Mouse (Mus musculus) hindbrain, postnatal 0 days (tissue): ENCODE measurements at regions not wholly inside any gene's neighbourhood (a gene's known extent, or its start where the extent isn't known, plus 50 kb on each side); places are given as distances from the start of the nearest gene placed in this dataset.
A peak's percentile ranks its signal among the peaks of the same experiment; 100 is the strongest.

Source experiments
- ATAC-seq: fragments of 200-750 bp; cut with Nextera tagmentation; 2 replicates; pipeline ENCODE4 v1.8.0; 2017; ENCODE audit warnings: mild to moderate bottlenecking, moderate TSS enrichment, moderate library complexity
- DNase-seq: peaks from one replicate; pipeline ENCODE4 v3.0.0-alpha.2; 2015; ENCODE audit warnings: low spot score
- H3K27ac ChIP-seq: fragments of 300-500 bp; sonication (generic); 2 replicates; pipeline ENCODE4 v1.5.1; 2014; ENCODE audit warnings: mild to moderate bottlenecking
- H3K27me3 ChIP-seq: fragments of 300-500 bp; sonication (generic); 2 replicates; pipeline ENCODE4 v1.6.1; 2014; ENCODE audit warnings: low read length, mixed read lengths; ENCODE audit not compliant: insufficient read depth
- H3K36me3 ChIP-seq: fragments of 300-500 bp; sonication (generic); 2 replicates; pipeline ENCODE4 v1.6.1; 2014; ENCODE audit warnings: low read length, mixed read lengths; ENCODE audit not compliant: insufficient read depth
- H3K4me1 ChIP-seq: fragments of 300-500 bp; sonication (generic); 2 replicates; pipeline ENCODE4 v1.6.1; 2014; ENCODE audit warnings: antibody characterized with exemption, low read length, mixed read lengths; ENCODE audit not compliant: insufficient read depth
- H3K4me2 ChIP-seq: fragments of 300-500 bp; sonication (generic); 2 replicates; pipeline ENCODE4 v1.6.1; 2014; ENCODE audit warnings: low read depth, mild to moderate bottlenecking, low read length, moderate library complexity, mixed read lengths
- H3K4me3 ChIP-seq: fragments of 300-500 bp; sonication (generic); 2 replicates; pipeline ENCODE4 v1.5.1; 2014; ENCODE audit warnings: low read length
- H3K9ac ChIP-seq: fragments of 300-500 bp; sonication (generic); replicated peaks from 2 replicates; pipeline ENCODE4 v1.6.1; 2014; ENCODE audit warnings: mild to moderate bottlenecking, low read length, moderate library complexity, mixed read lengths
- H3K9me3 ChIP-seq: fragments of 300-500 bp; sonication (generic); 2 replicates; pipeline ENCODE4 v1.6.1; 2016; ENCODE audit warnings: low read length, mixed read lengths
- CTCF ChIP-seq: IDR thresholded peaks from 2 replicates; pipeline ENCODE4 v1.5.1; 2016; ENCODE audit warnings: antibody characterized with exemption, control low read depth, low read depth
- WGBS: fragments of 180-500 bp; shearing (Covaris S2); extraction: QIAGEN DNeasy Blood & Tissue Kit; methylation state at CpG from one replicate; pipeline ENCODE4 v1.1.7; 2014; 5-methylcytosine and 5-hydroxymethylcytosine counted together

GRCm38 (mm10) chr10:37691939-37692338, 553.2 kb upstream of the Marcks start:
- no peak for TF ChIP-seq CTCF
- H3K9me3 ChIP-seq = no peaks in the 10 kb centered on the region
- H3K4me3 ChIP-seq = no peak overlapping the region
- DNase-seq (peak; percentile 75), ATAC-seq (peak; percentile 74; the same call in 1 of the 2 replicates)
- H3K4me1 ChIP-seq = peaks cover 8% of the 10 kb centered on the region; the same call in 1 of the 2 replicates
- H3K27ac ChIP-seq = peak overlapping the region; percentile 68; the same call in 1 of the 2 replicates
- WGBS = 10% methylated on average over 2 of the region's 2 CpGs
- H3K27me3 ChIP-seq = no peaks in the 10 kb centered on the region
- no peaks in the 10 kb centered on the region for H3K36me3 ChIP-seq
- no peak overlapping the region for H3K4me2 ChIP-seq
- no peak overlapping the region for H3K9ac ChIP-seq

- H3K4me1 ChIP-seq = 0 out of 2 replicates have a peak, but pooled peaks cover 3% of the 10 kb centered on the region
- no peak overlapping the region for H3K9ac ChIP-seq
- no peak for TF ChIP-seq CTCF
- no peaks in the 10 kb centered on the region for H3K27me3 ChIP-seq
- H3K9me3 ChIP-seq = no peaks in the 10 kb centered on the region
- no peak overlapping the region for H3K4me3 ChIP-seq
- DNase-seq (peak; percentile 35), ATAC-seq (no peak)
- no peak overlapping the region for H3K4me2 ChIP-seq
- no peaks in the 10 kb centered on the region for H3K36me3 ChIP-seq
- no peak overlapping the region for H3K27ac ChIP-seq
Observed at GRCm38 (mm10) chr10:37683101-37683500, 544.4 kb upstream of the Marcks start.

GRCm38 (mm10) chr10:37680601-37681000, 541.9 kb upstream of the Marcks start:
- Histone ChIP-seq H3K27me3 (no peaks in the 10 kb centered on the region), H3K9me3 (no peaks in the 10 kb centered on the region), H3K4me3 (no peak overlapping the region), H3K4me1 (0 out of 2 replicates have a peak, but pooled peaks cover 3% of the 10 kb centered on the region), H3K9ac (no peak overlapping the region), H3K4me2 (no peak overlapping the region), H3K36me3 (no peaks in the 10 kb centered on the region), H3K27ac (no peak overlapping the region)
- ATAC-seq = no peak
- no peak for TF ChIP-seq CTCF
- DNase-seq = no peak

- TF ChIP-seq CTCF = no peak
- Histone ChIP-seq H3K4me1 (no peaks in the 10 kb centered on the region), H3K27ac (no peak overlapping the region), H3K9ac (no peak overlapping the region), H3K27me3 (no peaks in the 10 kb centered on the region), H3K4me2 (no peak overlapping the region), H3K36me3 (no peaks in the 10 kb centered on the region), H3K9me3 (no peaks in the 10 kb centered on the region), H3K4me3 (no peak overlapping the region)
- no peak for DNase-seq
- 90% methylated on average over 1 of the region's 1 CpGs for WGBS
- ATAC-seq = no peak
Observed at GRCm38 (mm10) chr10:37677826-37678225, 539.1 kb upstream of the Marcks start.

GRCm38 (mm10) chr10:37668827-37669226, 530.1 kb upstream of the Marcks start:
- Histone ChIP-seq H3K27me3 (no peaks in the 10 kb centered on the region), H3K4me3 (no peak overlapping the region), H3K36me3 (no peaks in the 10 kb centered on the region), H3K4me1 (no peaks in the 10 kb centered on the region), H3K4me2 (no peak overlapping the region), H3K27ac (no peak overlapping the region), H3K9me3 (no peaks in the 10 kb centered on the region), H3K9ac (no peak overlapping the region)
- DNase-seq (peak; percentile 39), ATAC-seq (no peak)
- WGBS = 22% methylated on average over 2 of the region's 2 CpGs
- no peak for TF ChIP-seq CTCF

- WGBS = 24% methylated on average over 7 of the region's 7 CpGs
- ATAC-seq (no peak), DNase-seq (no peak)
- Histone ChIP-seq H3K4me2 (no peak overlapping the region), H3K36me3 (no peaks in the 10 kb centered on the region), H3K4me1 (no peaks in the 10 kb centered on the region), H3K27ac (no peak overlapping the region), H3K4me3 (no peak overlapping the region), H3K27me3 (no peaks in the 10 kb centered on the region), H3K9ac (no peak overlapping the region), H3K9me3 (no peaks in the 10 kb centered on the region)
- TF ChIP-seq CTCF = no peak
Observed at GRCm38 (mm10) chr10:37667031-37667745, 528.5 kb upstream of the Marcks start.

- DNase-seq (no peak), ATAC-seq (no peak)
Observed at GRCm38 (mm10) chr10:37666535-37666934, 527.8 kb upstream of the Marcks start.

More at GRCm38 (mm10) chr10:37666535-37666934, 527.8 kb upstream of the Marcks start:
- TF ChIP-seq CTCF = no peak
- Histone ChIP-seq H3K9me3 (no peaks in the 10 kb centered on the region), H3K27me3 (no peaks in the 10 kb centered on the region), H3K27ac (no peak overlapping the region), H3K9ac (no peak overlapping the region), H3K4me3 (no peak overlapping the region), H3K4me2 (no peak overlapping the region), H3K4me1 (no peaks in the 10 kb centered on the region), H3K36me3 (no peaks in the 10 kb centered on the region)
- 87% methylated on average over 2 of the region's 2 CpGs for WGBS
